Mouse (Mus musculus) ES-E14 (cell line): Measurements from ENCODE around the gene Efna4. TPM values are rescaled to one million over a fixed set of nuclear protein-coding genes. Genes with fewer than 3 reads are reported as not detected.

Experiments used
- DNase-seq: peaks from one replicate; pipeline ENCODE4 v3.0.0-alpha.2; 2013; ENCODE audit warnings: low read depth, low spot score
- H3K27ac ChIP-seq: 2 replicates; pipeline ENCODE4 v1.5.1; 2012; ENCODE audit warnings: low read depth, mild to moderate bottlenecking, low read length, moderate library complexity, mixed read lengths; ENCODE audit not compliant: poor library complexity, insufficient read depth, severe bottlenecking
- H3K36me3 ChIP-seq: 2 replicates; pipeline ENCODE4 v1.6.1; 2012; ENCODE audit warnings: mild to moderate bottlenecking, low read length, moderate library complexity, mixed read lengths; ENCODE audit not compliant: control insufficient read depth, poor library complexity, insufficient read depth, severe bottlenecking
- H3K4me1 ChIP-seq, 2 experiments: fragments of 150-350 bp in 1 of 2; sonication (generic) in 1 of 2; 2 replicates each; pipeline ENCODE4 v1.6.1; 2012; ENCODE audit warnings: low read length in 2 of 2, mild to moderate bottlenecking in 1 of 2, mixed read lengths in 1 of 2; ENCODE audit not compliant: control insufficient read depth in 2 of 2, insufficient read depth in 2 of 2, poor library complexity in 1 of 2
- H3K4me3 ChIP-seq, 2 experiments: fragments of 150-350 bp in 1 of 2; sonication (generic) in 1 of 2; 2 replicates each; pipeline ENCODE4 v1.5.1; 2012; ENCODE audit warnings: low read length in 2 of 2, low read depth in 1 of 2, mild to moderate bottlenecking in 1 of 2, mixed read lengths in 1 of 2; ENCODE audit not compliant: insufficient read depth in 1 of 2, poor library complexity in 1 of 2, severe bottlenecking in 1 of 2
- H3K9ac ChIP-seq: 2 replicates; pipeline ENCODE4 v1.6.1; 2012; ENCODE audit warnings: low read depth, mild to moderate bottlenecking, low read length, mixed read lengths; ENCODE audit not compliant: poor library complexity, insufficient read depth, severe bottlenecking
- H3K9me3 ChIP-seq: fragments of 150-350 bp; sonication (generic); 2 replicates; pipeline ENCODE4 v1.6.1; 2012; ENCODE audit warnings: low read depth, mild to moderate bottlenecking, low read length; ENCODE audit not compliant: control insufficient read depth, insufficient read depth
- CHD2 ChIP-seq: IDR thresholded peaks from 2 replicates; pipeline ENCODE4 v1.6.1; 2014; ENCODE audit warnings: mild to moderate bottlenecking, low read depth, low read length, inconsistent platforms
- HCFC1 ChIP-seq: IDR thresholded peaks from 2 replicates; pipeline ENCODE4 v1.6.1; 2012; ENCODE audit warnings: low read length, inconsistent platforms, borderline replicate concordance; ENCODE audit not compliant: insufficient read depth
- MAFK ChIP-seq: IDR thresholded peaks from 2 replicates; pipeline ENCODE4 v1.6.1; 2014; ENCODE audit warnings: mild to moderate bottlenecking, low read depth, low read length, inconsistent platforms; ENCODE audit not compliant: insufficient read depth
- ZC3H11A ChIP-seq: IDR thresholded peaks from 2 replicates; pipeline ENCODE4 v1.6.1; 2012; ENCODE audit warnings: low read depth, mild to moderate bottlenecking, inconsistent platforms, low read length, borderline replicate concordance
- ZNF384 ChIP-seq: IDR thresholded peaks from 2 replicates; pipeline ENCODE4 v1.6.1; 2012; ENCODE audit warnings: low read depth, low read length, inconsistent platforms
- in situ Hi-C, 2 experiments: fragments of 600-800 bp; cut with MboI; formaldehyde crosslinking; loops; one replicate each; pipeline ENCODE4 v1.15.1; 2025; ENCODE audit warnings: low sequenced_read_pairs in 2 of 2, inconsistent platforms in 1 of 2; ENCODE audit not compliant: unreplicated experiment in 2 of 2
- total RNA-seq: library from RNA; depleted of rRNA; stranded (reverse); fragments of 300-350 nt; gene quantifications from 2 replicates; pipeline ENCODE4 v1.2.3, GENCODE M21; 2012

Efna4 gene
- total RNA-seq, 1 experiment = 24.0 TPM

DNA sequence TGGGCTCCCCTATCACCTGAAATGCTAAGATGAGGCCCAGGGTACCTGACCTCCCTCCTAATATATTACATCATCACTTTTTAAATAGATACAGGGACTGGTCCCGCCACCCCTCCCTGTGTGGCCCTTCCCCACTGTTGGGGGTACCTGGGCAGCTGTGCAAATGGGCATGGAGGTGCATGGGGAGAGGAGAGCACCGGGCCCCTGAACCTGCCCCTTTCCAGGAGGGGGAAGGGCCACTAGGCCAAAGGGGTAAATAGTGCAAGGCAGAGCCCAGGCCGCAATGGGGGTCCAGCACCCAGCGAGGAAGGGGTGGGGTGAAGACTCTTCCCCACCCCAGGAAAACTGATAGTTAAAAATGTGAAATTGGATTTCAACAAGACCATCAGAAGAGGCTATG, 40.0 kb upstream of the Efna4 start:
- Histone ChIP-seq H3K36me3 (peaks cover 18% of the 10 kb centered on the region; the same call in 1 of the 2 replicates), H3K4me1 (peaks cover 6 to 35% of the 10 kb centered on the region in 2 experiments), H3K27ac (no peak overlapping the region; the same call in 1 of the 2 replicates), H3K9ac (peak overlapping the region; percentile 19; the same call in 1 of the 2 replicates), H3K9me3 (no peaks in the 10 kb centered on the region), H3K4me3 (peak overlapping the region in 1 of 2 experiments; percentile 65; a peak in 2 of 4 replicates)
- in situ Hi-C loops = no loop called here
- no peak for DNase-seq
- no peak for TF ChIP-seq CHD2
- TF ChIP-seq HCFC1 = no peak
- no peak for TF ChIP-seq MAFK
- TF ChIP-seq ZNF384 = no peak
- no peak for TF ChIP-seq ZC3H11A

GRCm38 (mm10) chr3:89373581-89374231, 35.9 kb upstream of the Efna4 start:
- in situ Hi-C loops = no loop called here
- H3K36me3 ChIP-seq = peaks cover 5% of the 10 kb centered on the region; the same call in 1 of the 2 replicates
- H3K4me3 ChIP-seq = no peak overlapping the region
- H3K4me1 ChIP-seq = peaks cover 2 to 14% of the 10 kb centered on the region in 2 experiments; a peak in 3 of 4 replicates
- no peak for TF ChIP-seq ZNF384
- no peak for TF ChIP-seq ZC3H11A
- no peak for TF ChIP-seq MAFK
- no peak for TF ChIP-seq CHD2
- no peak for TF ChIP-seq HCFC1
- H3K9ac ChIP-seq = no peak overlapping the region
- DNase-seq = no peak
- H3K27ac ChIP-seq = no peak overlapping the region; the same call in 1 of the 2 replicates
- H3K9me3 ChIP-seq = no peaks in the 10 kb centered on the region

DNA sequence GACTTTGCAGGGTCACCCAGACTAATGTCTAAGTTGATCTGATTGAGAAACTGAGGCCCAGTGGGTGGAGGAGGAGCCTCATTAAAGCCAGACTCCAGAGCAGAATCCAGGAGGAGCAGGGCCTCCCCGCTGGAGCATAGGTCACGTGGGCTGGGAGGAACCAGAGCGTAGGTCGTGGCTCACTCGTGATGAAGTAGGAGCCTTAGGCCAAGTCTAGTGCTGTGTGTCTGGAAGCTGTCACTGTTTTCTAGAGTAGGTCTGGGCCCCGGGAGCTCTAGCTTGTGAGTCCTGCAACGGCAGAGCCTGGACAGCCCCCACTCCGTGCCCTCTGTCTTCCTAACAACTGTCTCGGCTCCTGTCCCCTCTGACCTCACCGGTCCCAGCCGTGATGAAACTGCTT, 29.5 kb upstream of the Efna4 start:
- in situ Hi-C loops = no loop called here
- Histone ChIP-seq H3K4me3 (no peak overlapping the region), H3K4me1 (peaks cover 0 to 5% of the 10 kb centered on the region in 2 experiments; a peak in 1 of 4 replicates), H3K27ac (no peak overlapping the region), H3K9ac (no peak overlapping the region), H3K36me3 (no peaks in the 10 kb centered on the region), H3K9me3 (no peaks in the 10 kb centered on the region)
- no peak for DNase-seq
- TF ChIP-seq ZC3H11A (no peak), HCFC1 (no peak), ZNF384 (no peak), CHD2 (no peak), MAFK (no peak)

GRCm38 (mm10) chr3:89365486-89366414, 27.9 kb upstream of the Efna4 start:
- H3K9ac ChIP-seq = no peak overlapping the region

More at GRCm38 (mm10) chr3:89365486-89366414, 27.9 kb upstream of the Efna4 start:
- H3K9me3 ChIP-seq = no peaks in the 10 kb centered on the region
- no peak overlapping the region for H3K27ac ChIP-seq
- peak overlapping the region; percentile 30 to 37; a peak in 2 of 4 replicates for H3K4me3 ChIP-seq
- H3K36me3 ChIP-seq = no peaks in the 10 kb centered on the region
- TF ChIP-seq HCFC1 = no peak
- no peak for TF ChIP-seq MAFK
- TF ChIP-seq ZC3H11A = no peak
- TF ChIP-seq CHD2 = no peak
- no peak for TF ChIP-seq ZNF384
- in situ Hi-C loops = no loop called here
- H3K4me1 ChIP-seq = peaks cover 0 to 3% of the 10 kb centered on the region in 2 experiments; a peak in 1 of 4 replicates
- DNase-seq = no peak
